Mouse (Mus musculus): ENCODE measurements around the gene Upk1a.

GRCm38 (mm10) chr7:30636395-30636794 is 23.7 kb upstream of the Upk1a start:
- TF ChIP-seq TCF12 (IDR thresholded peaks at IDR 0.05; ENCODE audit: low read depth, low read length) (no peak), NELFE (IDR thresholded peaks at IDR 0.05; ENCODE audit: low read depth, low read length) (no peak), CTCF (IDR thresholded peaks at IDR 0.05 in 2 of 3, conservative IDR thresholded peaks at IDR 0.05 in 1 of 3; ENCODE audit: control insufficient read depth in 1 of 3, insufficient read depth in 1 of 3, low read depth in 2 of 3, low read length in 3 of 3, poor library complexity in 1 of 3, severe bottlenecking in 1 of 3) (no peak), POLR2A (IDR thresholded peaks at IDR 0.05; ENCODE audit: control insufficient read depth in 1 of 2, insufficient read depth in 1 of 2, low read depth in 1 of 2, low read length in 2 of 2, poor library complexity in 1 of 2) (no peak), CHD2 (IDR thresholded peaks at IDR 0.05; ENCODE audit: low read length) (no peak), MYC (IDR thresholded peaks at IDR 0.05; ENCODE audit: low read depth, low read length) (no peak), RAD21 (IDR thresholded peaks at IDR 0.05; ENCODE audit: low read depth, low read length) (no peak), MAFK (IDR thresholded peaks at IDR 0.05; ENCODE audit: borderline replicate concordance, low read depth, low read length) (no peak), SMC3 (IDR thresholded peaks at IDR 0.05; ENCODE audit: low read depth, low read length) (no peak), EP300 (IDR thresholded peaks at IDR 0.05; ENCODE audit: low read depth in 1 of 2, low read length in 2 of 2) (no peak), BHLHE40 (IDR thresholded peaks at IDR 0.05; ENCODE audit: borderline replicate concordance, low read depth, low read length) (no peak), TAL1 (IDR thresholded peaks at IDR 0.05; ENCODE audit: low read length) (no peak), ZNF384 (IDR thresholded peaks at IDR 0.05; ENCODE audit: low read depth, low read length) (no peak)

Data from MEL (cell line).